In the genomic region with DNA sequence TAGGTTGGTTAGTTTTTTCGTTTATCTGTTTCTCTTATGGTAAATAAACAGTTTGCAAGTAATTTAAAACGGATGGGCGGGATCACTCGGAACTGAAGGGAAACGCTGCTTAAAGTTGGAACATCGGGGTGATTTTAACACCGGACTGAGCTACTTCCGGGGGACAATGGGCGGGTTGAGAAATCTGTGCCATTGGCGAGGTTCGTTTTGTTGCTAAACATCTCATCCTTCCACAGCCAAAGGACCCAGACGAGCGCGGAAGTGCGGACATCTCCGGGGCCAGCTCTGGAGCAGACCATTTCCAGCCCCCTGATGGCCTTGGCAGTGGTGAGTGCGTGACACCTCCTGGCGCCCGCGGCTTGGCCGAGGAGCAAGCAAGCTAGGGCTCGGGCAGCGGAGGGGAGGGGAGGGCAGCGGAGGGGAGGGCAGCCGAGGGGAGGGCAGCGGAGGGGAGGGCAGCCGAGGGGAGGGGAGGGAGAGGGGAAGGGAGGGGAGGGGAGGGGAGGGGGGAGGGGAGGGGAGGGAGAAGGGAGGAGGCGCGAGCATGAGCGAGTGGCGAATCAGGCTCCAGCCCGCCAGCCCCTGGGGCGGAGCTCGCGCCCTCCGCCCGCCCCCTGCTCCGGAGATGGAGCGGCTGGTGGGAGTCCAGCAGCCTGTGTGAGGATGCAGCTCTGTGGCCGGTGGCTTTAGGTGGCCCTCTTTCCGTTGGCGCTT, we compare ENCODE assay signal across 8 mouse cellular contexts. TPM values are rescaled to one million over a fixed set of nuclear protein-coding genes. Genes with fewer than 3 reads are reported as not detected.
DNase-seq lines count a peak whose midpoint lies in the region; ATAC-seq lines count a peak whose summit lies in the region.

No protein-coding gene starts in this region.

- H3K4me3 ChIP-seq in hindbrain, embryonic 13.5 days: peak overlapping the region; percentile 46

- no peaks in the 10 kb centered on the region for H3K36me3 ChIP-seq in hindbrain, embryonic 13.5 days

- peak overlapping the region; percentile 85 for H3K27ac ChIP-seq in hindbrain, embryonic 13.5 days

- peak; percentile 85 for DNase-seq in R1 (ENCODE audit: low read depth, low spot score)
- peak; percentile 84 to 86 for DNase-seq in cerebellum, postnatal 14 days
- DNase-seq in frontal cortex, postnatal 14 days (ENCODE audit: low spot score in 2 of 2): peak; percentile 48 to 52
- peak; percentile 51 to 53 for DNase-seq in layer of hippocampus, postnatal 25 days (ENCODE audit: extremely low spot score in 1 of 2, low spot score in 1 of 2)
- peak; percentile 77 for DNase-seq in lung, postnatal 36 days
- DNase-seq in retina, postnatal 1 day: peak; percentile 90
- DNase-seq in urinary bladder, adult 2 months (ENCODE audit: low spot score): peak; percentile 40

- peak overlapping the region; percentile 52 for H3K4me2 ChIP-seq in hindbrain, embryonic 13.5 days

- WGBS in hindbrain, embryonic 13.5 days: 25% methylated on average over 27 of the region's 42 CpGs

- no peaks in the 10 kb centered on the region for H3K9me3 ChIP-seq in hindbrain, embryonic 13.5 days

- no peaks in the 10 kb centered on the region for H3K27me3 ChIP-seq in hindbrain, embryonic 13.5 days

- H3K9ac ChIP-seq in hindbrain, embryonic 13.5 days: peak overlapping the region; percentile 65

- no peaks in the 10 kb centered on the region for H3K4me1 ChIP-seq in hindbrain, embryonic 13.5 days (replicated peaks)

- ATAC-seq in hindbrain, embryonic 13.5 days (ENCODE audit: low FRiP score): peak; percentile 97

RNA-seq across cellular contexts. Expression of gene Nxt2, which starts 1.6 kb away (rescaled TPM):
- 13.0 and 14.7 TPM in 2 replicates for polyA plus RNA-seq in hindbrain, embryonic 13.5 days (2015; fragmentation: Nextera tagmentation; extraction: Ambion mirVana)
- 10 to 100 TPM; 26.6 to 30.9 TPM for total RNA-seq in layer of hippocampus, postnatal 25 days (2021)
- 14.9 and 16.6 TPM in 2 replicates for polyA plus RNA-seq in urinary bladder, adult 2 months (2012; rRNA removed)

RNA-seq across cellular contexts. Expression of gene Gucy2f, which starts 31.5 kb away (rescaled TPM):
- 0.08 and 0.17 TPM in 2 replicates for polyA plus RNA-seq in hindbrain, embryonic 13.5 days (2015; fragmentation: Nextera tagmentation; extraction: Ambion mirVana)
- under 1 TPM; 0.44 to 0.77 TPM for total RNA-seq in layer of hippocampus, postnatal 25 days (2021)
- polyA plus RNA-seq in urinary bladder, adult 2 months (2012; rRNA removed): 0.01 TPM in 1 of 2 replicates, not detected in the other

Comparison
In these comparisons a context has a peak if more than half of its experiments do, and no peak if none do; other contexts are left out.
1. Peak in every context shown above with its lines: DNase-seq, ATAC-seq, H3K4me3 ChIP-seq and H3K27ac ChIP-seq.
2. DNase-seq: peak in every context shown above with its lines; median percentile 90 in retina, postnatal 1 day; 85 in R1; 85 in cerebellum, postnatal 14 days; 77 in lung, postnatal 36 days; 52 in layer of hippocampus, postnatal 25 days; 50 in frontal cortex, postnatal 14 days; 40 in urinary bladder, adult 2 months.